Mouse (Mus musculus) stomach, postnatal 0 days (tissue): ENCODE measurements around the gene Rfc1. TPM values are rescaled to one million over a fixed set of nuclear protein-coding genes. Genes with fewer than 3 reads are reported as not detected.

Experiments used
- ATAC-seq: fragments of 200-750 bp; cut with Nextera tagmentation; 2 replicates; pipeline ENCODE4 v1.8.0; 2017; ENCODE audit not compliant: low FRiP score, low TSS enrichment
- DNase-seq: peaks from one replicate; pipeline ENCODE4 v3.0.0-alpha.2; 2016; ENCODE audit warnings: low spot score
- H3K27ac ChIP-seq: fragments of 300-500 bp; sonication (generic); replicated peaks from 2 replicates; pipeline ENCODE4 v1.5.1; 2014; ENCODE audit warnings: mild to moderate bottlenecking, control low read depth
- H3K27me3 ChIP-seq: fragments of 300-500 bp; sonication (generic); 2 replicates; pipeline ENCODE4 v1.6.1; 2014; ENCODE audit warnings: low read length; ENCODE audit not compliant: control insufficient read depth, insufficient read depth
- H3K36me3 ChIP-seq: fragments of 300-500 bp; sonication (generic); 2 replicates; pipeline ENCODE4 v1.6.1; 2014; ENCODE audit warnings: low read length, mixed read lengths; ENCODE audit not compliant: control insufficient read depth, insufficient read depth
- H3K4me1 ChIP-seq: fragments of 300-500 bp; sonication (generic); replicated peaks from 2 replicates; pipeline ENCODE4 v1.6.1; 2014; ENCODE audit warnings: antibody characterized with exemption; ENCODE audit not compliant: control insufficient read depth, insufficient read depth
- H3K4me2 ChIP-seq: fragments of 300-500 bp; sonication (generic); replicated peaks from 2 replicates; pipeline ENCODE4 v1.6.1; 2014; ENCODE audit warnings: low read depth, mild to moderate bottlenecking, control low read depth, moderate library complexity
- H3K4me3 ChIP-seq: fragments of 300-500 bp; sonication (generic); 2 replicates; pipeline ENCODE4 v1.5.1; 2014; ENCODE audit warnings: low read depth, low read length, control low read depth
- H3K9ac ChIP-seq: fragments of 300-500 bp; sonication (generic); 2 replicates; pipeline ENCODE4 v1.6.1; 2014; ENCODE audit warnings: mild to moderate bottlenecking, low read length, control low read depth, mixed read lengths
- H3K9me3 ChIP-seq: fragments of 300-500 bp; sonication (generic); 2 replicates; pipeline ENCODE4 v1.6.1; 2016; ENCODE audit warnings: low read length; ENCODE audit not compliant: control insufficient read depth
- CTCF ChIP-seq: IDR thresholded peaks from 2 replicates; pipeline ENCODE4 v1.5.1; 2016; ENCODE audit warnings: antibody characterized with exemption, low read depth, mild to moderate bottlenecking, moderate library complexity
- EP300 ChIP-seq: optimal IDR thresholded peaks from 2 replicates; pipeline ENCODE3; 2016; ENCODE audit warnings: antibody characterized with exemption
- WGBS: fragments of 180-500 bp; shearing (Covaris S2); extraction: QIAGEN DNeasy Blood & Tissue Kit; methylation state at CpG from one replicate; pipeline ENCODE4 v1.1.7; 2014; 5-methylcytosine and 5-hydroxymethylcytosine counted together
- polyA plus RNA-seq: library from polyadenylated mRNA; unstranded; fragments of >200 nt; fragmentation: Nextera tagmentation; extraction: Ambion mirVana; gene quantifications from 2 replicates; pipeline ENCODE4 v1.2.1, GENCODE M21; 2015

The Rfc1 gene
- polyA plus RNA-seq, 1 experiment from 2014 or later: 43.7 TPM

DNA sequence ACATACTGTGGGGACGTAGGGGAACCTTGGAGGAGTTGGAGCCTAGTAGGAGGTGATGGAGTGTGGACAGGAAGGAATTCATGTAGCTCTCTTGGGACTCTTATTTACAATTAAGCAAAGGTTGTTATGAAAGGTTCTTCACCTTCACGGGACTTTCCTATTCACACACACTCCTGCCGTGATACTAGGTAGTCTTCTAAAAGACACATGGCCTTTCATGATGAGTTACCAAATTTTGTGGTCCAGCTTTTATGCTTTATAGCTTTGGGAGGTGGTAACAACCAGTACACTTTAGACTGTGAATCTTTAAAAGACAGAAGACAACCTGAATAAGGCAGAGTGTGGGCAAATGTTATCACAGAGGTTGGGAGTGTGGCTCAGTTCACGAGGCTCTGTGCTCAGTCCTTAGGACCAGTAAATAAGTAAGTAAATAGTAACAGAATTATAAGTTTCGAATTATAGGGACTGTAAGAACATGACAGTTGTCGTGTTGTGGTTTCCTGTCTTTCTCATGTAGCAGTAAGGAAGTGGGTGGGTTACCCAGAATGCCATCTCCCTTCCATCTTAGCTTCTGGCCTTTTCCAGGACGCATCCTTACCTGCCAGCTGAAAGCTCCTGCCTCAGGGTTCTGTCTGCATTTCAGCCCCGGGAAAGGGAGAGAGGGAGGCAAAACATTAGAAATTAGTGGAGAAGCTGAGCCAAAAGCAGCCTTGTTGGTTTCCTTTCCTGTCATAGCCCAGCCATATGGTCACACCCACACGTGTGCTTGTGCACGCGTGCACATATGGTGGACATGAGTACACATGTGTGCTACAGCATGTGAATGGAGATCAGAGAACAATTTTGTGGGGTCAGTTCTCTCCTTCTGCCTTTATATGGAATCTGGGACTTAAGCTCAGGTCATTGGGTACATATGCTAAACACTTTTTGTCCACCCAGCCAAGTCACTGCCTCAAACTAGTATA lies 117.9 kb downstream of the Rfc1 start:
- H3K4me2 ChIP-seq: no peak overlapping the region
- TF ChIP-seq EP300: no peak
- no peak for TF ChIP-seq CTCF

DNA sequence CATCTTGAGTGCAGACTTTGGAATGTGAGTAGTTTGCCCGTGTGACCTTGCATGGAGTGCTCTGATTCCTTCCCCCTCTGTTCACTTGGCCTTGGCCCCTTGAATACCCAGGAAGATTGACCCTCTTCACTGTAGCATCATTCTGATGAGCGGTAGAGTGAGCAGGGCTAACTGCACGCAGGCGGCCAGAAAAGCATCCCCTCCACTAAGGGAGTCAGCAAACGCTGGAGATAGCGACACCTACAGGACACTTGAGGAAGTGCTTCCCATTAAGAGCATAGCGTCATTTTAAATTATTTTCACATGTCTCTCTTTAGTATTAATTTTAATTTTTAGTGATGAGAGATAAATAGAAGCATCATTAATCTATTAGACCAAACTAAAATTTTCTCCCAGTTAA lies 122.1 kb downstream of the Rfc1 start:
- Histone ChIP-seq H3K4me2 (no peak overlapping the region), H3K9ac (no peak overlapping the region), H3K36me3 (no peaks in the 10 kb centered on the region), H3K4me1 (no peaks in the 10 kb centered on the region), H3K27me3 (no peaks in the 10 kb centered on the region), H3K27ac (no peak overlapping the region), H3K9me3 (no peaks in the 10 kb centered on the region), H3K4me3 (no peak overlapping the region)
- ATAC-seq: no peak
- DNase-seq: peak; percentile 22
- TF ChIP-seq EP300: no peak
- TF ChIP-seq CTCF: peak; percentile 90
- 29% methylated on average over 7 of the region's 7 CpGs for WGBS

More for the DNA sequence above, 117.9 kb downstream of the Rfc1 start:
- ATAC-seq (no peak), DNase-seq (no peak)
- WGBS: 91% methylated on average over 11 of the region's 11 CpGs
- no peak overlapping the region for H3K9ac ChIP-seq
- no peaks in the 10 kb centered on the region for H3K27me3 ChIP-seq
- no peaks in the 10 kb centered on the region for H3K36me3 ChIP-seq
- no peak overlapping the region for H3K27ac ChIP-seq
- H3K4me3 ChIP-seq: no peak overlapping the region
- no peaks in the 10 kb centered on the region for H3K9me3 ChIP-seq
- no peaks in the 10 kb centered on the region for H3K4me1 ChIP-seq

Other genes with a start within 250 kb of the Rfc1 start
- gene Tmem156, start 243.5 kb downstream of the Rfc1 start, polyA plus RNA-seq: 1.1 and 1.6 TPM in 2 replicates
- 13.8 and 14.9 TPM in 2 replicates for gene Klhl5, start 228.1 kb downstream of the Rfc1 start, polyA plus RNA-seq
- gene Wdr19, start 136.0 kb downstream of the Rfc1 start, polyA plus RNA-seq: 2.4 and 2.7 TPM in 2 replicates
- gene Klb, start 12.6 kb upstream of the Rfc1 start, polyA plus RNA-seq: 0.24 and 0.25 TPM in 2 replicates
- gene Rpl9, start 55.8 kb upstream of the Rfc1 start, polyA plus RNA-seq: 917 and 919 TPM in 2 replicates
- gene Lias, start 55.8 kb upstream of the Rfc1 start, polyA plus RNA-seq: 43.4 and 46.0 TPM in 2 replicates
- gene Ugdh, start 100.3 kb upstream of the Rfc1 start, polyA plus RNA-seq: 281 and 313 TPM in 2 replicates
- not detected in 2 replicates for gene Gm43552, start 157.2 kb upstream of the Rfc1 start, polyA plus RNA-seq
- 355 and 360 TPM in 2 replicates for gene Smim14, start 201.5 kb upstream of the Rfc1 start, polyA plus RNA-seq
- gene Ube2k, start 201.6 kb upstream of the Rfc1 start, polyA plus RNA-seq: 130 and 136 TPM in 2 replicates